Mouse (Mus musculus) bone marrow, adult 2 months (tissue): ENCODE data around the gene Ninj2. TPM values are rescaled to one million over a fixed set of nuclear protein-coding genes. Genes with fewer than 3 reads are reported as not detected.

Source experiments
- H3K27ac ChIP-seq: fragments of 200-500 bp; 2 replicates; pipeline ENCODE4 v1.5.1; 2012; ENCODE audit warnings: low read depth, mild to moderate bottlenecking, control low read depth, inconsistent platforms, low read length; ENCODE audit not compliant: control insufficient read depth, poor library complexity, insufficient read depth
- H3K4me1 ChIP-seq: fragments of 200-500 bp; 2 replicates; pipeline ENCODE4 v1.6.1; 2011; ENCODE audit warnings: low read length; ENCODE audit not compliant: control insufficient read depth, insufficient read depth
- H3K4me3 ChIP-seq: fragments of 200-500 bp; replicated peaks from 2 replicates; pipeline ENCODE3; 2011; ENCODE audit warnings: mild to moderate bottlenecking, low read depth, low read length, control low read depth; ENCODE audit not compliant: control insufficient read depth
- CTCF ChIP-seq: fragments of 200-500 bp; IDR thresholded peaks from 2 replicates; pipeline ENCODE4 v1.5.1; 2011; ENCODE audit warnings: low read length, control low read depth; ENCODE audit not compliant: control insufficient read depth, insufficient read depth
- POLR2A ChIP-seq: fragments of 200-500 bp; IDR thresholded peaks from 2 replicates; pipeline ENCODE4 v1.6.1; 2011; ENCODE audit warnings: low read depth, mild to moderate bottlenecking, control low read depth, low read length, borderline replicate concordance; ENCODE audit not compliant: control insufficient read depth
- WGBS: fragments of 180-500 bp; shearing (Covaris S2); methylation state at CpG from one replicate; pipeline ENCODE4 v1.1.7; 2018; 5-methylcytosine and 5-hydroxymethylcytosine counted together
- polyA plus RNA-seq: library from polyadenylated mRNA; stranded (reverse); fragments of >200 nt; gene quantifications from 2 replicates; pipeline ENCODE4 v1.2.4, GENCODE M21; 2011; ENCODE audit warnings: low replicate concordance; ENCODE audit not compliant: missing spikeins, insufficient read depth, insufficient read length

The Ninj2 gene
- polyA plus RNA-seq, 1 experiment, result not detected

DNA sequence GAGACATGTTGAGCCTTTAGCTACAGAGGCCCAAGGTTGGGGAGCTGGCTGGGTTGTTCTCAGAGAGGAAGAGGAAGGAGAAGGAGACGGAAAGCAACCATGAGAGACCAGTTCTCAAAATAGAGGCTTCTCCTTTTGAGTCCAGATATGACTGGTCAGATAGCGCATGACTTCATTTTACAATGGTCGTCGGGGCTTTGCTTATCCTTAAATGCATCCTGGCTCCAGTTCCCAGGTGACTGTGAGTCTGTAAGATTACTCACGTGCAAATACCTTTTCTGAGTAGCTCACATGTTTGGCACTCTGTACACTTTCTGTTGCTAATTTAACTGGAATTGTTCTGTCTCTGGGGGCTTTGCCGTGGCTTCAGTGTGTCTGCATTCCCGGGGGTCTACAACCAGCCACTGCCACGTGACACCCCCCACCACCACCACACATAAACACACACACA lies 86.6 kb downstream of the Ninj2 start:
- TF ChIP-seq CTCF (no peak), POLR2A (no peak)
- WGBS, result 42% methylated on average over 8 of the region's 8 CpGs
- Histone ChIP-seq H3K27ac (peak overlapping the region; percentile 80), H3K4me1 (peaks cover 3% of the 10 kb centered on the region), H3K4me3 (no peak overlapping the region)

DNA sequence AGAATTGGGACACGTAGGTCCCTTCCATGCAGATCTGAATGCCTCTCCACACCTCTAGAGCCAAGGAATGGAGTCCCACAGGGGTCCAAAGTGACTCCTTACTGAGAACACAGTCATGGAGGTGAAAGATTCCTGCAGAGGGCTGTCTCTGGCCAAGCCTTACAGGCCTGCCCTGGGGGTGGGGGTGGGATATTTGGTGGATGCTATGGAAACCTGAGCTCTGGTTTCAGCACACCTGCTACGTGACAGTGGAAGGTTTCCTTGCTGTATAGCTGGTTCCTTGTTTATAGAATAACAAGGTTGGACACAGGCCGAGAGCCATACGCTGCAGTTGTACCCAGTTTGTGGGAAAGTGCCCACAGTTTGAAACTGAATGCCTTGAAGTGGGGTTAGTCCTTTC lies 87.3 kb downstream of the Ninj2 start:
- Histone ChIP-seq H3K27ac (no peak overlapping the region), H3K4me1 (peaks cover 3% of the 10 kb centered on the region), H3K4me3 (no peak overlapping the region)
- 90% methylated on average over 4 of the region's 4 CpGs for WGBS
- TF ChIP-seq POLR2A, result no peak
- no peak for TF ChIP-seq CTCF

DNA sequence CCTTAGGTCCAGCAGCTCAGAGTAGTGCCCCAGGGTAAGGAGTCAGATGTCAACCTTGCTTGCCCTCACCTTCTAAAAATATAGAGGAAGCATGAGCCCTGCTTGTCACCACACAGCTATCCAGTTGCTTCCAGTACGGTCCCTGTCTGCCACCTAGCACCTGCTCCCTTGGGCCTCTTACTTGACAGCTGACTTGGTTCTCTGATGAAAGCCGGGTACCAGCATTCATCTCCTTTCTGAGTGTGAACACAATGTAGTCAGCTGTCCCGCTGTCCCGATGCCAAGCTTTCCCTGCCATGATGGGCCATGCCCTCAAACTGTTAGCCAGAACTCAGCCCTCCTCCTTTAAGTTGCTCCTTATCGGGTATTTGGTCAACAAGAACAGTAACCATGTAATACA lies 89.0 kb downstream of the Ninj2 start:
- Histone ChIP-seq H3K4me3 (no peak overlapping the region), H3K4me1 (peaks cover 3% of the 10 kb centered on the region), H3K27ac (no peak overlapping the region)
- 89% methylated on average over 5 of the region's 5 CpGs for WGBS
- TF ChIP-seq CTCF (no peak), POLR2A (no peak)

DNA sequence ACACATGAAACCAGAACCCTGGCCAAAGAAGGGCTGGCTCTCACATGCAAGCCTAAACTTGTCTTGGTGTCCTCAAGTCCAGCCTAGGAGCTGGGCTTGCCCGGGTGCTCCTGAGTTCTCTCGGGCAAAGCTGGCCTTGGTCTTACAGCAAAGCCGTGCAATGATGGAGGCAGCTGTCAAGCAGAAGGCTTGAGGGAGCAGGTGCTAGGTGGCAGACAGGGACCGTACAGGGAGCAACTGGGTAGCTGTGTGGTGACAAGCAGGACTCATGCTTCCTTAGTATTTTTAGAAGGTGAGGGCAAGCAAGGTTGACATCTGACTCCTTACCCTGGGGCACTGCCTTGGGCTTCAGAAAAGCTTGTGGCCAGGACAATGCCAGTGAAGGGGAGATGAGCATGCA lies 90.6 kb downstream of the Ninj2 start:
- no peak for TF ChIP-seq CTCF
- TF ChIP-seq POLR2A, result no peak
- Histone ChIP-seq H3K27ac (no peak overlapping the region), H3K4me1 (peaks cover 3% of the 10 kb centered on the region), H3K4me3 (no peak overlapping the region)
- 87% methylated on average over 4 of the region's 4 CpGs for WGBS

DNA sequence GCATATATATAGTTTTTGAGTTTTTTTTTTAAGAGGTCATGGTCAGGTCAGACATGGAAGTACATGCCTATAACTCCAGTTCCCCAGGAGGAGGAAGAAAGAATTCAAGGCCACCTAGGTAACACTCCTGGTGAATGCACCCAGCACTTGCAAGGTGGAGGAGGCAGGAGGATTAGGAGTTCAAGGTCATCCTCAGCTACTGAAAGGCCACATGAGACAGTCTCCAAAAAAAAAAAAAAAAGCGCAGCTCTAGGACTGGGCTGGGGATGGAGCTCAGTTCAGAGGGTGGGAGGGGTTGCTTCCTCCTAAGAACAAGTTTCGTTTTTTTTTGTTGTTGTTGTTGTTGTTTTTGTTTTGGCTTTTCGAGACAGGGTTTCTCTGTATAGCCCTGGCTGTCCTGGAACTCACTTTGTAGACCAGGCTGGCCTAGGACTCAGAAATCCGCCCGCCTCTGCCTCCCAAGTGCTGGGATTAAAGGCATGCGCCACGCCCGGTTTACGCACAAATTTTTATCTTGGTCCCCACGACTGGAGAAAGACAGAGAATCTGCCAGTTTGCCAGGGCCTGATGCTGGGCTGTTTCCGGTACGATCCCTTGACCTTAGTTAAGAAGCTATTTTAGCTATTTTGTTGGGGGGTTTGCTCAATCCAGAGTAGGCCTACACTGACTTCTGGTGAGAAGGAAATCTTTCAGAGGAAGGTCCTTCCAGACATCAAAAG lies 92.0 kb downstream of the Ninj2 start:
- TF ChIP-seq CTCF (no peak), POLR2A (no peak)
- Histone ChIP-seq H3K27ac (no peak overlapping the region), H3K4me3 (no peak overlapping the region), H3K4me1 (no peaks in the 10 kb centered on the region)
- 81% methylated on average over 12 of the region's 12 CpGs for WGBS

DNA sequence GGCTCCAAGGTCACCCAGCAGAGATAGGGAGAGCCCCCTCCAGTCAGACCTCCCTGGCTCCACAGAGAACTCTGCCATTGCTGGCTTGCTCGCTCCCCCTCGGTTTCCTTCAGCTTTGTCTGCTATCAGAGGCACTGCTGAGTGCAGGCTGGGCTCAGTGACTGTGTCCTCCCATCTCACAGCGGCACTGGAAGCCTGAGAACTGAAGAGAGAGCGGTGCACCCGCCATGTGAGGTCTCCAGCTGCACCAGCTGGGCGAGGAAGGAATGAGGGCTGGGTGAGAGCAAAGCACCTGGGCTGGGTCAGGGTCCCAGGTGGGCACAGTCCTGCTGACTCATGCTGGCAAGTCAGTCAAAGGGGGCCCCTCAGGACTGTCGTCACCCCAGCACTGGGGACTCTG lies 92.6 kb downstream of the Ninj2 start:
- H3K4me1 ChIP-seq, result no peaks in the 10 kb centered on the region
- H3K4me3 ChIP-seq, result no peak overlapping the region
- 65% methylated on average over 7 of the region's 7 CpGs for WGBS
- no peak overlapping the region for H3K27ac ChIP-seq
- no peak for TF ChIP-seq POLR2A
- TF ChIP-seq CTCF, result no peak

DNA sequence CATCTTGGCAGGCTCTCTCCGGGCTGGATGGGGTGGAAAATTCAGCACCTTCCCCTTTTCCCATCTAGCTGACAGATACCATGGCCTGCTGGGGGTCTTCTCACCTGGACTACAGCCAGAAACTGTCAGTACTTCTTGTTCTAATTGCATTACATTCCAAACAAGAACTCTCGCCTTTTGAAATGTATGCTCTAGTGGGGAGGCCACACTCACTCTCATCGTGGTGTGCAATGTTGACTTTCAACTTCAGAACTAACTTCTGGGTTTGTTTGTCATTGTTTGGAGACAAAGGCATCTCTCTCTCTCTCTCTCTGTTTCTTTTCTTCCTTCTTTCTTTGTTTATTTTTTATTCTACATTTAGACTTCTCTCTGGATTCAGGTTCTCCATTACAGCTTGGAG lies 93.4 kb downstream of the Ninj2 start:
- Histone ChIP-seq H3K27ac (no peak overlapping the region), H3K4me1 (no peaks in the 10 kb centered on the region), H3K4me3 (no peak overlapping the region)
- WGBS, result 64% methylated on average over 3 of the region's 3 CpGs
- TF ChIP-seq CTCF, result no peak
- TF ChIP-seq POLR2A, result no peak

DNA sequence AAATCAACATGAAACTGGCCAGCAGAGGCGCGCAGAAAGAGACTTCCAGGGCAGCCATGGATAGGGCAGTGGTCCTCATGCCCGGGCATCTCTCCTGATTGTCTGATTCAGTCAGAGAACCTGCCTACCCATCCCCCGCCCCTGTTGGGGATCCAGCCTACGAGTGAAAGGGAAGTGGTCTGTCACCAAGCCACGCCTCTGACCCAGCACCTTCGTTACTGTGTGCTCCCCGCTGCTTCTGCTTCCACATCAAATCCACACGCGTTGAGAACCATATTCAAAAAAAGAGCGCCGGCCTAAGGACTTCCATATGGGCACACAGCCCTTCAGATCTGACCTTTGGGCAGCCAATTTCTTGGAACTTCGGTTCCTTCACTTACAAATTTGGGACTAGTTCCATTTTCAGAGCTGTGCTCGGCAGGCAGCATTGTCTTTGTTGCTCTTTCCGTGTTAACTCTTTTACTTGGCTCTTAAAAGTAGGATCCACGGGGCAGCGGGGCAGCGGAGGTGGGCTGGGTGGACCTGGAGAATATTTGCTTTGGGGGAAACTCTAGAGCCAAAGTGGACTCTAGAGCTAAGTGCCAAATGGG lies 94.5 kb downstream of the Ninj2 start:
- Histone ChIP-seq H3K4me1 (no peaks in the 10 kb centered on the region), H3K4me3 (peak overlapping the region; percentile 32), H3K27ac (peak overlapping the region; percentile 66; the same call in 1 of the 2 replicates)
- 5% methylated on average over 18 of the region's 18 CpGs for WGBS
- no peak for TF ChIP-seq POLR2A
- no peak for TF ChIP-seq CTCF

DNA sequence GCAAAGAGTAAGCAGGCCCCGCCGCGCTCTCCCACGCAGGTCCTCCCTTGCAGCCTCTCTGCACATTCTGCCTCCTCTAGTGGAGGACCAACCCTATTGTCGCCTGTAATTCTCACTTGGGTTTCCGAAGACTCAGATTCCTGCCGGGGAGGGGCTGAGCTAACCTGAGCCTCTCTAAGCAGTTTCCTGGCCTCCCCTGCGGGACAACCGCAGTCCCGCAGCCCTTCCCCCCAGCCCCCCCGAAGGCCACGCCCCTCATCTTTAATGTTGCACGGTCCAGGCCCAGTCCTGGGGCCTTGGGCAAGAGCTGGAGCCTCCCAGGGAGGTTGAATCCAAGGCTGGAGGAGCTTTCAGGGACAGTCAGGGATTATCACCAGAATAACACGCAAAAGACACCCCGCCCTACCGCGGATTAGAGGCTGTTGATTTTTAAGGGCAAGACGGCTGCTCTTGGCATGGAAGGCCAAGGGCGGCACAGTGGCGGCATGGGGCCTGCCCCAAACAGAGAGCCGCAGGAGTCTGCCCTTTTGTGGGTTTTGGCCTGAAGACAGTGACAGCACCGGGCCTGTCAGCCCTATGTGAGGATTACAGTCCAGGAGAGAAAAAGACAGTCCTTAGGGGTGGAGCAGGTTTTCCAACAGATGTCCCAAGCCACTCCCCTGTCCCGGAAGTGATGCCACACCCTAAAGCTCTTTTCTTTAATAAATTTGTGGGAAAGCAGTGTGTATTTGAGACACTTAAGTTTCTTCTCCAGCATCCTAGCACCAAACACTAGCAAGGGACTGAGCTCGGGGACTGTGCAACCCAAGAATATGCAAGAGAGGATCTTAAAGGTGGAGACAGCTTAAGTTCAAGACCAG lies 95.5 kb downstream of the Ninj2 start:
- no peaks in the 10 kb centered on the region for H3K4me1 ChIP-seq
- 24% methylated on average over 24 of the region's 24 CpGs for WGBS
- peak overlapping the region; percentile 50 for H3K27ac ChIP-seq
- H3K4me3 ChIP-seq, result peak overlapping the region; percentile 24
- TF ChIP-seq POLR2A (peak; percentile 41; the same call in 1 of the 2 replicates), CTCF (peak; percentile 25; the same call in 1 of the 2 replicates)
